Mouse (Mus musculus): ENCODE results near the gene Rtn1. TPM values are rescaled to one million over a fixed set of nuclear protein-coding genes. Genes with fewer than 3 reads are reported as not detected.

Gene Rtn1
- polyA plus RNA-seq (2012; rRNA removed; ENCODE audit: low replicate concordance): 6.6 and 7.4 TPM in 2 replicates

GRCm38 (mm10) chr12:72408954-72409353 is at the start of gene Rtn1:
Rtn1 (minus strand) TSS chr12:72409054.

GRCm38 (mm10) chr12:72441839-72442576 is 33.2 kb upstream of the Rtn1 start, which contains the start of gene Lrrc9:
Lrrc9 (plus strand) TSS chr12:72441866.

GRCm38 (mm10) chr12:72184929-72185328 is 223.9 kb downstream of the Rtn1 start, which contains the start of gene Ccdc175:
Ccdc175 (minus strand) TSS chr12:72185029.

Other genes starting within 250 kb of the Rtn1 start
- not detected in 2 replicates for gene Ccdc175, start 224.0 kb downstream of the Rtn1 start, polyA plus RNA-seq (2012; rRNA removed; ENCODE audit: low replicate concordance)
- gene Lrrc9, start 32.8 kb upstream of the Rtn1 start, polyA plus RNA-seq (2012; rRNA removed; ENCODE audit: low replicate concordance): 0.22 and 0.83 TPM in 2 replicates
- 2.9 and 5.7 TPM in 2 replicates for gene Pcnx4, start 127.3 kb upstream of the Rtn1 start, polyA plus RNA-seq (2012; rRNA removed; ENCODE audit: low replicate concordance)
- gene Gm4756, start 240.6 kb upstream of the Rtn1 start, polyA plus RNA-seq (2012; rRNA removed; ENCODE audit: low replicate concordance): 0.20 TPM in 1 of 2 replicates, not detected in the other

Measured in mammary gland, adult 2 months (tissue).